14 mouse cellular contexts compared by ENCODE assay signal in genomic region chr9:61166115-61166514, GRCm38 (mm10).
"Had no signal": no experiment of that assay in that cellular context is flagged by ENCODE, and none has a peak within 500 bp of the region (broad histone marks: within the 10 kb centered on the region; RNA-seq: fewer than 3 reads in every experiment).

No protein-coding gene starts in this region.

- H3K36me3 ChIP-seq: limb, embryonic 13.5 days; midbrain, embryonic 10.5 days; midbrain, embryonic 15.5 days; neural tube, embryonic 13.5 days had no signal

- H3K9ac ChIP-seq: limb, embryonic 13.5 days; liver, embryonic 14.5 days; midbrain, embryonic 15.5 days; neural tube, embryonic 13.5 days had no signal

- H3K4me3 ChIP-seq: layer of hippocampus, adult 2 months; limb, embryonic 13.5 days; midbrain, embryonic 10.5 days; midbrain, embryonic 15.5 days; neural tube, embryonic 13.5 days had no signal

- H3K27ac ChIP-seq: layer of hippocampus, adult 2 months; limb, embryonic 13.5 days; liver, embryonic 14.5 days; midbrain, embryonic 10.5 days; midbrain, embryonic 15.5 days; neural tube, embryonic 13.5 days had no signal

- H3K27me3 ChIP-seq: midbrain, embryonic 15.5 days had no signal

- ATAC-seq: midbrain, embryonic 15.5 days had no signal

- H3K4me2 ChIP-seq: limb, embryonic 13.5 days; midbrain, embryonic 15.5 days; neural tube, embryonic 13.5 days had no signal

- DNase-seq: kidney, adult 18-20 months; kidney, postnatal 4 days; left cerebral cortex, postnatal 4 days; lung, adult 2 months; retina, postnatal 1 day; right cerebral cortex, postnatal 14 days; thymus, adult 18-20 months; thymus, postnatal 14 days had no signal

- H3K9me3 ChIP-seq: limb, embryonic 13.5 days; midbrain, embryonic 10.5 days; midbrain, embryonic 15.5 days; neural tube, embryonic 13.5 days had no signal
